Mouse (Mus musculus): ENCODE data around the gene Spata7. TPM values are rescaled to one million over a fixed set of nuclear protein-coding genes. Genes with fewer than 3 reads are reported as not detected.

Spata7 gene
- total RNA-seq, 2 experiments from 2014 or later = 5.7 to 9.5 TPM

DNA sequence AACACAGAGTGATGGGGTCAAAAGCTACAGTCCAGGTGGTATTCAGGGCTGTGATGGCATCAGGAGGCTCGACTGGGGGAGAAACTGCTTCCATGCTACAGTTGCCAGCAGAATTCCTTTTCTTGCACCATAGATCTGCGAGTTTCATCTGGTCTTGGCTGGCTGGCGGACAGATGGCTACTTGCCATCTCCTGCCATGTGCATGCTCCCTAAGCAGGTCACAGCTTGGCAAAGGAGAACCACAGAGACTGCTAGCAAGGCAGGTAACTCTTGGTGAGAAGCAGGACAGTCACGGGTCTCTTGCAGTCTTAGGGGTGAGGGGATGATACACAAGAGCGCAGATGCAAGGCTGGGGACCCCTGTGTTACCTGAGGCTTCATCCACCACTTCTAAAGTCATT is 41.9 kb downstream of the Spata7 start:
- ATAC-seq (replicated peaks; ENCODE audit: poor library complexity) = no peak

DNA sequence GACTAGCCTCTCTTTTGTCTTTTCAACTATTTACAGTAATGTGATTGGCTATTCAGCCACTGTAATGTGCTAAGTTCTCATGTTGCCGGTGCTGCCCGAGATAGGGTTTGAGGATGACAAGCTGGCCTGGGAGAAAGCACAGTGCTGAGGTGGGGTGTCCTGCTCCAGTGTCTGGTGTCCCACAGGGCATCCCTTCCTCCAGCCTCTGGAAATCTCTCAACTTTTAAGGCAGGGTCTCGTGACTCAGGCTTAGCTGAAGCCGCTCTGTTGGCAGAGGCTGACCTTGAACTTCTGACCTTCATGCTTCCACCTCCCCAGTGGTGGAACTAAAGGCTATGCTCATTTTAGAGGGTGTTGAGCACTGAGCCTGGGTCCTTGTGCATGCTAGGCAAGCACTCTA is 42.5 kb downstream of the Spata7 start:
- no peak for ATAC-seq (replicated peaks; ENCODE audit: poor library complexity)

DNA sequence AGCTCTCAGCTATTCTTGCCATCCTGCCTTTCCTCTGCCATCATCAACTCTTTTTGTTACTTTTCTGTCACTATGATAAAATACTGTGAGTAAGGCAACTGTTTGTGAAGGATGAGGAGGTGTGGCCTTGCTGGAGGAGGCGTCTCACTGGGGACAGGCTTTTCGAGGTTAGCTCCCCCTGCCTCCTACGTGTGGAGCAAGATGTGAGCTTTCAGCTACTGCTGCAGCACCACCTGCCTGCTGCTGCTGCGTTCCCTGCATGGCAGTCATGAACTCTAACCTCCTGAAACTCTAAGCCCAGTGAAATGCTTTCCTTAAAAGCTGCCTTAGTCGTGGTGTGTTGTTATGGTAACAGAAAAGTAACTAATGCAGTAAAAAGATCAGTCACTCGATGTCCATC is 45.9 kb downstream of the Spata7 start:
- no peak for ATAC-seq (replicated peaks; ENCODE audit: poor library complexity)

DNA sequence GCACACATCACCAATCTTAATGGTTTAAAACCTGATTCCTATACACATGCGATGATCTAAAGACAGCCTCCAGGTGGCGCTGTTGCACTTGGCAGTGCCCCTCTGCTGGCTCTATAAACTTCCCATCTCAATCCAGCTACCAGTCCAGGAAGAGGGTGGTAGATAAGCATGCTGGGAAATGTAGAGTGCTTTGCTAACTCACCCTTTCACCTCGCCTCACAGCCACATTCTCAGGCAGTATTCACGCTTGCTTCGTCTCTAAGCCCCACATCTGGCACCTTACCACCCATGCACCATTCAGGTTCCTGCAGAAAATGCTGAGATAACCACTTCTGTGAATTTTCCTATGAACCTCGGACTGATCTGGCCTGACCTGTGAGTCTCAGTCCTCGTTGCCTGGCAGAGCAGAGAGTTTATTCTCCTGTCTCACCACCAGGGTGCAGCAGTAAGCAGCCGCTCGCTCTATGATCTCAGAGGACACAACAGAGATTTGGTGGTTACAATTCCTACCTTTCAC is 46.7 kb downstream of the Spata7 start:
- peak; percentile 87 for ATAC-seq (replicated peaks; ENCODE audit: poor library complexity)

DNA sequence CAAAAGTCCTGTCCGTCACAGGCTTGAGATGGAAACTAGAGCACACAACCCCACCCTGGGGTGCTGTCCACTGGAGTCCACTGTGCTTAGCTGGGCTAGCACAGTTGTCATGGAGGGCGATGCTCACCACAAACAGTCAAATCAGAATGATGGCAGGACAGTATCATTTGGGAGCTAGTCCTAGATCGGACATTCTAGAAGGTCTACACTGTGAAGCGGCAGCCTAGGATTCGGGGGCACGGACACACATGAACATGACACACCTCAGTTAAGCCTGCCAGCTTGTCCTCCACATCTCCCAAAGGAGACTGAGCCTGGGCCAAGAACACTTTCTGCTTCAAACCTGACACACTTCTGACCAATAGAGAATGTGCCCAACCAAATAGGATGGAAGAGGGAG is 48.9 kb downstream of the Spata7 start:
- ATAC-seq (replicated peaks; ENCODE audit: poor library complexity) = no peak

DNA sequence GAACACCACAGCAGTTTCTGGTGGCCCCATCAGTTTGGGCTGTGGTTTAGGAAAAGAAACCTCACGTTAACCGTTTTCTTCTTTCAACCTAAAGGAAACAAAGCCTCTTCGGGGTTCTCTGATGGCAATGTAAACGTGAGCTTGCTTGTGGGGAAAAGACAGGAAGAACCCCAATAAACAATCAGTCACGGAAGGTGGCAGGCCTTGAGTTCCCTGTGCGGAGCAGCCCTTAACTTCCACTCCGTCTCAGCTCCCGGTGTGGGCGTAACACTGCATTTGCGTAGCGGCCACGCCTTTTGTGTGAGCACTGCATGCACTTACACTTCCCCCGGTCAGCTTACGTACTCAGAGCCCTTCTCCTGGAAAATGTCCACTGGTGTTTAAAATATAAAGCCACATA is 49.4 kb downstream of the Spata7 start:
- peak; percentile 75 for ATAC-seq (replicated peaks; ENCODE audit: poor library complexity)

DNA sequence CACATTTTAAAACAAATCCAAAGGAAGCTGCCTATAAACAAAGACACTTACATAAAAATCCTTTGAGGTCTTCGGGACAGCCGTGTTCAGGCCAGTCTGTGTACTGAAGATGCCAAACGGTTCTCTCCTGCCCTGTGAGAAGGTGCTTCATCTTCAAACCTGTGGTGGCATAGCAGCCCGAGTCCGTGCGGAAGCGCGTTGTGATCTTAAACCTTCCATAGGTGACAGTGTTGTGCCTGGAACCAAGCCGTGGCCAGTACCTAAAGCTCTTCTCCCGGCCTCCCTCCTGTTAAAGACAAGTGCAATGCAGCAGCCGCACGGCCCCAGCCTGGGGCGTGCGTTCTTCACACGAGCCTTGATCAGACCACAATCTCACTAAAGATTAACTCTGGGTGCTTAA is 51.9 kb downstream of the Spata7 start:
- no peak for ATAC-seq (replicated peaks; ENCODE audit: poor library complexity)

DNA sequence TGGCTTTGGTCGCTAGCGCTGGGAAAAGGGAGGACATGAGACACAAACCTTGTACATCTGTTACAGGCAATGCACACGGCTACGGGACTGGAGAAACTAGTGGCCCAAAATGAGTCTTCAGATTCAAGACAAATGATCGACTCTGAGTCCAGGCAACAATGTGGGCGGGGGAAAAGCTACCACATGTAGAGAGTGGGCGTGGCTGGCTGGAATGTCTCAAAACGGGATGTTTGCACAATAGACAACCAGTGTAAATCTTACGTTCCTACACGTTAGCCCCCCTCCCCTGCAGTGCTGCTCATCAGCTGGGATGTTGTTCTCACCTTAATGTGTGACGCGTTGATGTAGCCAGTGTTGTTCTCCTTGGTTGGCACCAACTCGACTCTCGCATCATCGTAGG is 54.2 kb downstream of the Spata7 start:
- ATAC-seq (replicated peaks; ENCODE audit: poor library complexity) = no peak

DNA sequence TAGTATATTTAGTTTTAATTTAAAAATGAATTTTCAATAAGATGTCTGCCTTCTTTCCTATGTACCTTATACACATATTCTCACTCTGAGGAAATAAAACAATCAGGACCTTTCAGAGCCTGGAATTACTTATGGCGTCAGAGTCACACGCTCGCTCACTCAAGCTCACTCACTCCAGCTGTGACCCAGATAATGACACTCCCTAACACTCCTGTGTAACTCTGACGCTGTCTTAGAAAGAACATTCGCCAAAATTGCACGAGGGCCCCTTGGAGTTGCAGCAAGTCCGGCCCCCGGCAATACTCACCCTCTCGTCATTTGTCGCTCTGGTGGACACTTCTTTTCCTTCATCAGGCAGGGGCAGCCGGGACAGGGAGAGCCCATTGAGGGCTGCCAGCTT is 55.2 kb downstream of the Spata7 start:
- ATAC-seq (replicated peaks; ENCODE audit: poor library complexity) = no peak

DNA sequence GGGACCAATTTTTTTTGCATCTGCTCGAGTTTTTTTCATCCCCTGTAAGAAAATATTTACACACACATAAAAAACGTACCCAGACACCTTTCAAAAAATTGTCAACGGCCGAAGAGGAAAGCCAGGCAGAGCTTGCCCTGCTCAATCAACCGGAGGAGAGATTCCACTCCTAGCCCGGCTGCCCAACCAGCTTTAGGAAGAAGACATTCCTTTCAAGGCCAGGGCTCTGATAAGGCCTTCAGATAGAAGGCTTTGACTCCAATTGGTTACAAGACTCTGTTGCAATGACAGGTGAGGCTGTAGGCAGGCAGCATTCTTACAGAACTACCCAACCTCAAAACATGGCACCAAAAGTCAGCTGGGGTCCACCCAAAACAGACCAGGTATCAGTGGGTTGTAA is 55.6 kb downstream of the Spata7 start:
- ATAC-seq (replicated peaks; ENCODE audit: poor library complexity) = no peak

DNA sequence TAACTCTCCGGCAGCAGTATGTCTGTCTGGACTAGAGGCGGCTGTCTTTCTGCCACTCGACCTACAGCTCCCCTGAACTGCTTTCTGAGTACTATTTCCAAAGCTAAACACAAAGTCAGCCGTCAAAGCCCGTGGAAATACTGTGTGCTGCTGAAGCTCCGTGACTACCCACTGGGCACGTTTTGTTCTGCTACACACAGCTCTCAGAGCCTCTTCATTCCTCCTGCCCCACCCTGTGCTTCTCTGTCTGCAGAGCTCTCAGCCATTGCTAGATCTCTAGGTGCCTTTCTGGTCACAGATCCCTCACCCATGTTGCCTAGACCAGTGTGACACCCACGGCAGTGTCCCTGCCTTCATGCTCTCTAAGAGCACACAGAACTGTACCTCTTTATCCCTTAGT is 62.3 kb downstream of the Spata7 start:
- ATAC-seq (replicated peaks; ENCODE audit: poor library complexity) = no peak

DNA sequence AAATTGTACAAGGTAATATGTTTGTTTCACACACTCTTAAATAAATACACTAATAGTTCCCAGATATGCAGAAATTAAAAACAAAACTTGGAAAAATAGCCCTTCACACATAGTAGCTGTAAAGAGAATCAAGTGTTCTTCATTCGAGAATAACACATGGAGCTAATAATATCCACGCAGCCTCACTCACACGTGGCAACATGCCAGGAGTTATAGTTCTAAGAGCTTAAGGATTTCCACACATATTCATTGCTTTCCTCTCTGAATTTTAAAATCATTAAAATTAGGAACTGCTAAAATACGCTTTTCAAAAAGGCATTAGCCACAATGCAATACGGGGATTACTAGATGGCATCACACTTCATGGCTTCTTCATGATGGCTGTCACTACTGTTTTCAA is 69.2 kb downstream of the Spata7 start:
- no peak for ATAC-seq (replicated peaks; ENCODE audit: poor library complexity)

DNA sequence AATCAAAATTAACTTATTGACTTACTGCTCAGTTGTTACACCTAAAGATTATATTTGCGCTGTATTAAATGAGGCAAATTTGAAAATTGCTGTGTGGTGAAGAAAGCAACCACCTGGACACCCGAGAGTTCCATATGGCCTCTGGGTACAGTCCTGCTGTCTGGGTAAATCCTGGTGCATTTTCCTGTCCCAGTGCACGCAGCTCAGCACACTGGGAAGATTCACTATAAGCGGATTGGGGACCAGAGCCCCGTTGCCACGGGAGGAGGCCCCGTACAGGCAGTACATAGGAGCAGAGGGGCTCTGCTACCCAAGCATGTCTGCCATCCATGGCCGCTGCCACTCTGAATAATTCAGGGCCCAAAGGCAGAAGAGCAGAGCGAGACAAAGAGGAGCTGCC is 73.6 kb downstream of the Spata7 start:
- no peak for ATAC-seq (replicated peaks; ENCODE audit: poor library complexity)

DNA sequence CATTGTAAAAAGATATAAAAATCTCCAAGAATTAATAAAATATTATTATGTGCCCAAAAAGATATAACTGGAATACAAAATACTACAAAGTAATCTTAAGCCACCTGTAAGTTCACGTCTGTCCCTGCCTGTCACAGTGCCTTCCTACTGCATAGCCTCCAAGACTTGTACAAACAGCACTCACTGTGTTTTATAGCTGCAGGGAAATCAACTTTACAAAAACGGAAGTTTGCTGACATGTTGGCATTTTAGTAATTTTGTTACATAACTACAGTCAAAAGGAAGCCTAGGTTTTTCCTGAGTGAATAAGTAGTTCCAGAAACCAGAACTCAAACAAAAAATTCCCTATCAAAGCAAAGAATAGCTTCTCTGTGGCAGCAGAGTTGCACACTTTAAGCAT is 75.6 kb downstream of the Spata7 start:
- 0 out of 2 replicates have a peak, but pooled peaks have one; percentile 26 for ATAC-seq (replicated peaks; ENCODE audit: poor library complexity)

DNA sequence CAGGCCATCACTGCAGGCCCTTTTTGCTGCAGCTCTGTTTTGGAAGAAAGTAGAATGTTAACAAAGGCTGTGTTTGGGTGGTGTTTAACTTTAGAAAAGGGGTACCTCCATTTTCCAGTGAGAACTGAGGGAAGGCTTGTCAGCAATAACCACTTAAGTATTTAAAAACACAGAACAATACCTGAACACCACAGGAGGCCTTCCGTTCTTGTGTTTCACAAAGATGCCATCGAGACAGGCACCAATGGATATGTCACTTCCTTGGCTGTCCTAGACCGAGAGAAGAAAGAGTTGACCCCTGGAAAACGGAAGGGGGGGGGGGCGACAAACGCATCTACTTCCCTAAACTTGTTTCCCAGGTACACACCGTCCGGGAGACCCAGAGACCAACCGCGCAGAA is 76.0 kb downstream of the Spata7 start:
- ATAC-seq (replicated peaks; ENCODE audit: poor library complexity) = 0 out of 2 replicates have a peak, but pooled peaks have one; percentile 6

DNA sequence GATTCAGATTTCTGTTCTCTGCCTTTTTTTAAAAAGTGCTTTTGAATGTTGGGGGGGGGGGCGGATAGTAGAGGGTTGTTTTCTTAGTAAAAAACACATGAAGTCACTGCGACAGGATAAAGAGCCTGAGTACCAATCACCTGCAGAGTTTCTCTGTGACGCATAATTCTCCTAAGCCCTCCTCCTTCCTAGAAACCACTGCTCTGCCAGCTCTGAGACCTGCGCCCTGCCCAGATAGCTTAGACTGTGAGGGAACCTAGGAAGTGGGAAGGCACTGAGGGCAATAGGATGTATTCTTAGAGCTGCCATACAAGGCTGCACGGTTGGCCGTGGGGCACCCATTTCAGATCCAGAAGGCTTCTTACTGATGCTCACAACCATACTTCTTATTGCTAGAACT is 84.9 kb downstream of the Spata7 start:
- no peak for ATAC-seq (replicated peaks; ENCODE audit: poor library complexity)

DNA sequence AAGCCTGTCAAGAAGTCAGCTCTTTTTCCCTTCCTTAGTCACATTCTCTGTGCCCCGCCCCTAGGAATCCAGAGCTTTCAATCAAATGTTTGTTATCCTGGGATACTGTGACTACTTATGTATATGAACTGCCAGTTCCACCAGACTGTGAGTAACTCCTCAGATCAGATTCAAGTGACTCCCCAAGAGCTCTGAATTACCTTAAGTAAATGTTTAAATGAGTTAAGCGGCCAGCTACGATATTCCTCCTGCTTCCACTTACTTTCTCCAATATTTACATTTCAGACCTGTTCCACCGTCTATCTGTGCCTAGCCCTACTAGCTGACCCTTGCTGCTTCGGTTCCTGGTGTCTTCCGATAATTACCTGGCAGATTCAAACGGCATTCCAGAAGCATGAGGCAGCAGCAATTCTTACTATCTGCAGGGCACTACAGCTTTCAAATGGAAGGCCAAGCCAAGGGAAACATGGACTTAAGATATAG is 85.7 kb downstream of the Spata7 start:
- no peak for ATAC-seq (replicated peaks; ENCODE audit: poor library complexity)

DNA sequence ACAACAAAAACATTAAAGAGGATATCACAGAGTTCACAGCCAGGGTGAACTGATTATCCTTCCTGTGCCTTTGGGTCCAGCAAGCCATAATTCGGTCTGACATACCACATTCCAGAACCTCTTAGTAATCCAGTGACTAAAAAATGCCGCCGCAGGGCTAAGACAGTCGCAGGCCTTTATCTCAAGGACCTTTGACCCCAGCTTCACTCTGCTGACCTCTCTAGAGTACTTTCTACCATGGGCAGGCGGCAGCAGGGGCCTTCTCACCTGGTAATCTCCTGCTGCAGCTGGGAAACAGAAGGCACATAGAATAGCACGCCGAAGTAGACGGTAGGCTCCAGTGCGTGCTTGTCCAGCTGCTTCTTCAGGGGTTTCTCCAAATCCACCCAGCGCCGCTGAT is 86.8 kb downstream of the Spata7 start:
- no peak for ATAC-seq (replicated peaks; ENCODE audit: poor library complexity)

DNA sequence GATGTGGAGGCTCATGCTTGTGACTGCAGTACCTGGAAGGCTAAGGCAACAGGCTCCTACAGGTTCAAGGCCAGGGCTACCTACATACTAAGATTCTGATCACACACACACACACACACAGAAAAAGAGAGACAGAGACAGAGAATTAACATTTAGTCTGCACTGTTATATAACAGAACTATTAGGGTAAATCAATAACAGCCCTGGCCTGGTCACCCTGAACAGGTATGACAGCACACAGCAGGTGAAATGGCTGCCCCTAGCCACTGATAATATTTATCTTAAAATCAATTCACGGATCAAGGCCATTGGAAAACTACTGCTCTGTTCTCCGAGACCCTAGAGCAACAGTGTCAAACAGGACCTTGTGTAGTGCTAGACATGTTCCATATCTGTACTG is 88.2 kb downstream of the Spata7 start:
- no peak for ATAC-seq (replicated peaks; ENCODE audit: poor library complexity)

All from megakaryocyte progenitor cell, adult 5-6 weeks (primary cell).